Mouse (Mus musculus) heart, adult 2 months (tissue): ENCODE data around the gene Sdccag8.
"Not testable (repeated sequence)": the region's sequence is repeated elsewhere in the genome, so short reads cannot be mapped to it uniquely, and the experiment has no call there.

ENCODE experiments used
- CTCF ChIP-seq: fragments of 200-600 bp; IDR thresholded peaks from 2 replicates; pipeline ENCODE4 v1.8.1; 2022; ENCODE audit warnings: antibody characterized with exemption, mild to moderate bottlenecking, moderate library complexity
- POLR2A ChIP-seq: fragments of 200-500 bp; IDR thresholded peaks from 2 replicates; pipeline ENCODE4 v1.6.1; 2011; ENCODE audit warnings: mild to moderate bottlenecking, low read depth, low read length, control low read depth; ENCODE audit not compliant: insufficient read depth

DNA sequence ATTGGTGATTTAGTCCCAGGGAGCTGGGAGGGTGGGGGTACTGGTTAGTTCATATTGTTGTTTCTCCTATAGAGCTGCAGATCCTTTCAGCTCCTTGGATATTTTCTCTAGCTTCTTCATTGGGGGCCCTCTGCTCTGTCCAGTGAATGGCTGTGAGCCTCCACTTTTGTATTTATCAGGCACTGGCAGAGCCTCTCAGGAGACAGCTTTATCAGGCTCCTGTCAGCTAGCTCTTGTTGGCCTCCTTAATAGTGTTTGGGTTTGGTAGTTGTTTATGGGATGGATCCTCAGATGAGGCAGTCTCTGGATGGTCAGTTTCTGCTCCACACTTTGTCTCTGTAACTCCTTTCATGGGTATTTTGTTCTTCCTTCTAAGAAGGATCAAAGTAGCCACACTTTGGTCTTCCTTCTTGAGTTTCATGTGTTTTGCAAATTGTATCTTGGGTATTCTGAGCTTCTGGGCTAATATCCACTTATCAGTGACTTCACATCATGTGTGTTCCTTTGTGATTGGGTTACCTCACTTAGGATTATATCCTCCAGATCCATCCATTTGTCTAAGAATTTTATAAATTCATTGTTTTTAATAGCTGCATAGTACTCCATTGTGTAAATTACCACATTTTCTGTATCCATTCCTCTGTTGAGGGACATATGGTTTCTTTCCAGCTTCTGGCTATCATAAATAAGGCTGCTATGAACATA, 127.0 kb downstream of the Sdccag8 start:
- TF ChIP-seq CTCF, POLR2A: not testable (repeated sequence)
